Mouse (Mus musculus) A20 (cell line): ENCODE results near the gene Bmper.

Experiments used
- DNase-seq: peaks from one replicate; pipeline ENCODE4 v3.0.0-alpha.2; 2011; ENCODE audit warnings: low read depth, low spot score

The Bmper gene

GRCm38 (mm10) chr9:23222841-23223548 is at the start of gene Bmper:
Bmper (plus strand) TSS chr9:23223076.
- no peak for DNase-seq

DNA sequence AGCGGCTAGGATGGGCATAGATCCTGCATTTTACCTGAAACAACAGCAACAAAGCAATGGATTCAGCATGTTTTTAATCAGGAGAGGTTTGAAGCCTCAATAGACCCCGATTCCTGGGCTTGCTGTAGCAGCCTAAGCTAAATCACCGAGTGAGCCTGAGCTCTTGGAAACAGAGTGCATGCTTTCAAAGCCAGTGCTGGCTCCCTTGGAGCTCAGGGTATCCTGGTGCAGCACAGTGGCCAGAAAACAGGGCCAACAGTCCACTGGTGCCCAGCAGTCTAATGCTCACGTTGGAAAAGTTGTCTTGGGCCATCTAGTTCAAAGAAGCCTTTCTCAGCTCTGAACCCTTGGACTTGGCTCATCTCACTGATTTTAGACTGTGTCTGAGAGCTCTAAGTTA is 45.4 kb upstream of the Bmper start:
- DNase-seq, result no peak

- DNase-seq, result no peak
These were observed 35.7 kb upstream of the Bmper start for GRCm38 (mm10) chr9:23187181-23187580.

- DNase-seq, result no peak
These were observed 34.7 kb upstream of the Bmper start for GRCm38 (mm10) chr9:23188136-23188535.

- no peak for DNase-seq
These were observed 31.9 kb upstream of the Bmper start for GRCm38 (mm10) chr9:23190950-23191349.

DNA sequence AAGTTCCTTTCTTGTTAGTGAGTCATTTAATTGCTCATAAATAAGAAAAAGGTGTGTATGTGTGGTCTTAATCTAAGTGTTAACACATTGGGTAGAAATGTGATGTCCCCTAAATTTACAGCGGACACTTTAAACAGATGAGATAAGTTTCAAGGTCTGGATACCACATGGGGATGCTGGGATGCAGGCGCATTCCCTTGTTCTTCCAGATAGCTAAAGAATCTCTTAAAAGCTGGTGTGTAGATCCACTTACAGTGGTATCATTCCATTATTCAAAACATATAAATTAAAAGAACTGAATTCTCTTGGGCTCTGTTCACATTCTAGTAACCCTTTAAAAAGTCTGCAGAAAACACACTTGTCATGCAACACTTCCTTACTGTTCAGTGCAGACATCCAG is 31.4 kb upstream of the Bmper start:
- no peak for DNase-seq

- DNase-seq, result no peak
These were observed 30.1 kb upstream of the Bmper start for GRCm38 (mm10) chr9:23192567-23193331.

DNA sequence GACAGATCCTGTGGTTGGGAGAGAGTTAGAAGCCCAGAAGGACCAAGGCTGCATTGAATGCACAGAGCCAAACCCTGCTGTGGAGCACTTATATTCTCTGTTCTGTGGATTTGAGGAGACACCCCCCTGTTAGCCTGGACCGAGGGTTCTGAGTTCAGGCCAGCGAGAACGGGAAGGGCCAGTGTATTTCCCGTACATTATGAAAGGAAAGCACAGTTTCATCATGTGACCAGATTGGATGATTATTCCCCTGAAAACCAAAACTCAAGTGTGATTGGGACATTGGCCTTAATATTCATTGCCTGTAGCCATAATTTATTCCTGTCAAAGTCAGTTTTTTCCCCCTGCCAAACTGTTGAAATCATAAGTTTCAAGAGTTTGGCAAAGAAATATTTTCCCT is 23.9 kb upstream of the Bmper start:
- DNase-seq, result no peak

- DNase-seq, result no peak
These were observed 23.0 kb upstream of the Bmper start for GRCm38 (mm10) chr9:23199841-23200240.

DNA sequence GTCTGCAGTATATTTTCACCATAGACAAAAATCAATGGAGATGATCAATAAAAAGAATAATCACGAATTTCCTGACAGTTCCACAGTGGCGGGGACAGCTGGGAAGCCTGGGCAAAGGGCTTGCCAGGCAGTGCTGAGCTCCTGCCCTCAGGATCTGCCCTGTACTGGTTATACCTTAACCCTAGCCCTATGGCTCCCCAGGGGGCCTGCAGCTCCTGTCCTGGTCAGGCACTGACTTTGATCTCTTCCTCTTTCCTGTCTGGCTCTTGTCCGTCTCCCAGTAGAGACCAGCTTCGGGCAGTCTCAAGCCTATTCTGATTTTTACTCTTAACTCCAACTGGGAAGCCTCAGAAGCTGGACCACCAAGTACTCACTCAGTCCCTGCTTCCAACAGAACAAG is 22.0 kb upstream of the Bmper start:
- DNase-seq, result no peak

DNA sequence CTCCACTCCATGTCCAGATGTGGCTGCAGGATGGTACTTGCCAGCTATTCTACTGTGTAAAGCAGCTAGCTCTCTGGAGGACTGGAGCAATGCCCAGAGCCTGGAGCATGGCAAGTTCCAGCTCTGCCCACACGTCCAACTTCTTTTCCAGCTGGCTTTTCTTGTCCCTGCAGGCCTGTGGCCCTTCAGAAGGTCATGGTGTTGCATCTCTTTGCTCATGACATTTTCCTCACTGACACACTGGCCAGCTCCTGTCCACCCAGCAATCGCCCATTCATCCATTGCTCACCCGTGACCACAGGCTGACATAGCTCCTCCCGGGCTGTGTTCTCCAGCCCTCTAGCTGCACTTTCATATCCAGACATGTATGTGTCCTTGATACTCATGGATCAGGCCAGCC is 20.4 kb upstream of the Bmper start:
- DNase-seq, result no peak

- no peak for DNase-seq
These were observed 18.3 kb upstream of the Bmper start for GRCm38 (mm10) chr9:23204339-23205288.

- no peak for DNase-seq
These were observed 17.6 kb upstream of the Bmper start for GRCm38 (mm10) chr9:23205304-23205703.

- DNase-seq, result no peak
These were observed 17.1 kb upstream of the Bmper start for GRCm38 (mm10) chr9:23205757-23206156.

DNA sequence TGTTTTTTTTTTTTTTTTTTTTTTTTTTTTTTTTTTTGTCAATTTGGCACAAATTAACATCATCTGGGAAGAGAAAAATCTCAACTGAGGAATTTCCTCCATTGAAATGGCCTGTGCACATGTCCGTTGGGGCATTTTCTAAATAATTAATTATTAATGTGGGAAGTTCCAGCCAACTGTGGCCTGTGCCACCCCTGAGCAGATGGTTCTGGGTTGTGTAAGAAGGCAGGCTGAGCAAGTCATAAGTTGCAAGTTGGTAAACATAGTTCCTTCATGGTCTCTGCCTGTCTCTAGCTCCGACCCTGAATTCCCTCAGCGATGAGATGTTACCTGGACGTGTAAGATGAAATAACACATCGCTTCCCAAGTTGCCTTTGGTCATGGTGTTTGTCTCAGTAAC is 16.7 kb upstream of the Bmper start:
- DNase-seq, result no peak

GRCm38 (mm10) chr9:23212303-23212702 is 10.6 kb upstream of the Bmper start:
- DNase-seq, result peak; percentile 17

DNA sequence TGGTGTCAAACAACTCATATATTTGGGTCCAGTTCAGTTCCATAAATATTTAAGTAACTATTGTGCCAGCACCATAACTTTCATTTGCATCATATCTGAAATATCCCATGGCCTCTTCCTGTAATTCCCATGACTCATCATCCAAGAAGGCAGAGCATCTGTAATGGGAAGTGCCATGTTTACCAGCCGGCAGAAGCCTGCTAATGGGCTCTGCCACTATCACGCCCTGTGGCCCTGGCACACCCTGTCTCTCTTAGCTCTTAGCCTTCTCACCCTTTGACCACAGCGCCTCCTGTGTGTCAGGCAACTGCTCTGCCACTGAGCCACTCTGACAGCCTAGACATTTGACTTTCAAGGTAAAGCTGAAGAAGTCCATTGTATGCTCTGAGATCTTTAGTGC is 3.1 kb upstream of the Bmper start:
- DNase-seq, result peak; percentile 1

GRCm38 (mm10) chr9:23221976-23222375 is 900 bp upstream of the Bmper start:
- DNase-seq, result no peak

DNA sequence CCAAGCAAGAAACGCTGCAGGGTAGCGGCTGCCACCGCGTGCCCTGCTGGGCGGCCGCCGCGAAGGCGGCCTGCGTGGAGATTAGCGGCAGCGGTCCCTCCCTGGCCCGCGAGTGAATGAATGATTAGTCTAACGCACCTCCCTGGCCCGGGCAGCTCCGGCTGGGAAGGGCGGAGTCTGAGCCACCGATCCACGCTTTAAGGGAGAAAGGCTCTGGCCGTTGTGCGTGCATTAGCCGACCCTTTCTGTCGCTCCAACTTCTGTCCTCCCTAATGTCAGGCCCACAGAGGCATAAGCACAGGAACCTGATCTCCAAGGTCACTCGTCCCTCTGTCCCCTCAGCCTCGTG is 410 bp upstream of the Bmper start:
- no peak for DNase-seq

GRCm38 (mm10) chr9:23223549-23224077 is 737 bp downstream of the Bmper start:
- no peak for DNase-seq

- DNase-seq, result no peak
These were observed 10.7 kb downstream of the Bmper start for GRCm38 (mm10) chr9:23233464-23234121.
